Mouse (Mus musculus) CH12F3 (cell line): ENCODE measurements around the gene Mpc1.

Source experiments
- in situ Hi-C: fragments of 300-500 bp; cut with MboI; formaldehyde crosslinking; loops from 2 replicates; pipeline ENCODE4 v1.14.3; 2020; ENCODE audit warnings: low sequenced_read_pairs

Gene Mpc1

GRCm38 (mm10) chr17:8277266-8277665, 5.4 kb upstream of the Mpc1 start:
- in situ Hi-C loops = no loop called here

DNA sequence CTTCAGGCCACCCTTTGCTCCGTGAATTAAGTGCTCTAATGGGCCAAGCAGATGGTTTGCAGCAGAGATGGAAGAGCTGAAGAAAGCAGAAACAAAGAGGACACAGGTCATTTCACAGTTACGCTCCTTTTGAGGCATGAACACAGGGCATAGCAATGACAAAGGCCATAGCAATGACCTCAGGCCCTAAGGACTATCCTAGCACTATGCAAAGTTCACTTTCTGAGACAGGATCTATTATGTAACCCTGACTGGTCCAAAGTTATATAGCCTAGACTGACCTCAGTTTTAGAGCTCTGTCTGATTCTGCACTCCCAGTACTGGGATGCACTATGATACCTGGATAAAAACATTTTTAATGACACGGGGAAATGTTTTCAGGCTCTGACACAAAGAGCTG, 4.3 kb upstream of the Mpc1 start:
- in situ Hi-C loops = no loop called here

GRCm38 (mm10) chr17:8283526-8284253, 986 bp downstream of the Mpc1 start:
- in situ Hi-C loops = no loop called here

GRCm38 (mm10) chr17:8284254-8284661, 1.6 kb downstream of the Mpc1 start:
- in situ Hi-C loops = no loop called here

DNA sequence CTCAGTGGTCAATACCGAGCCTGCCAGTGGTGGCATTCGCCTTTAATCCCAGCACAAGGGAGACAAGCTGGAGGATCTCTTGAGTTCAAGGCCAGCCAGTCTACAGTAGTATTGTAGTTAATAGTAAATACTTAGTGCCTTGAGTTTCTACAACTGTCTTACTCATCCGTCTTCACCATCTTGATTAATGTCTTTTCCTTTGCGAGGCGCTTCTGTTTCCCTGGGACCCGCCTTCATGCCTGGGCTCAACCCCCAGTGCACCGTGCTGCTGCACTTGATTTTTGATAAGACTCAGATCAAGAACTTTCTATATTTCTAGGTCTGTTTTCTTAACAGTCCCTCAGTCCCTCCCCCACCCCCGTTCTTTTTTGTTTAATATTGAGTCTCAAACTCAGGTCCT, 2.4 kb downstream of the Mpc1 start:
- in situ Hi-C loops = no loop called here

DNA sequence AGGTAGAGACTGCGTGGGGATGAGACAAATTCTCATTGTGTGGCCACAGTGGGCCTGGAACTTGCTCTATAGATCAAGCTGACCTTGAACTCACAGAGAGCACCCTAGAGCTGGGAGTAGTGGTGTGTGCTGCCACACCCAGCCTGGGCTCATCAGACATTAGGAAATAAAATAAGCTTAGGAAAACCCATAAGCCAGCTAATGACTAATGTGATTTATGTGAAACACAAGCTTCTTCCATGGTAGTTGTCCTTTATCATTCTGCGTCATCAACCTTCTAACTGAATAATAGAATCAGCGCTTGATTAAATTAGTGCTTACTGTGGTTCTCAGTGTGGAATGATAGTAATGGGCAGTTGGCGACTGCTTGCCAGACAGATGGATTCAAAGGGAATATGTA, 4.3 kb downstream of the Mpc1 start:
- in situ Hi-C loops = no loop called here

DNA sequence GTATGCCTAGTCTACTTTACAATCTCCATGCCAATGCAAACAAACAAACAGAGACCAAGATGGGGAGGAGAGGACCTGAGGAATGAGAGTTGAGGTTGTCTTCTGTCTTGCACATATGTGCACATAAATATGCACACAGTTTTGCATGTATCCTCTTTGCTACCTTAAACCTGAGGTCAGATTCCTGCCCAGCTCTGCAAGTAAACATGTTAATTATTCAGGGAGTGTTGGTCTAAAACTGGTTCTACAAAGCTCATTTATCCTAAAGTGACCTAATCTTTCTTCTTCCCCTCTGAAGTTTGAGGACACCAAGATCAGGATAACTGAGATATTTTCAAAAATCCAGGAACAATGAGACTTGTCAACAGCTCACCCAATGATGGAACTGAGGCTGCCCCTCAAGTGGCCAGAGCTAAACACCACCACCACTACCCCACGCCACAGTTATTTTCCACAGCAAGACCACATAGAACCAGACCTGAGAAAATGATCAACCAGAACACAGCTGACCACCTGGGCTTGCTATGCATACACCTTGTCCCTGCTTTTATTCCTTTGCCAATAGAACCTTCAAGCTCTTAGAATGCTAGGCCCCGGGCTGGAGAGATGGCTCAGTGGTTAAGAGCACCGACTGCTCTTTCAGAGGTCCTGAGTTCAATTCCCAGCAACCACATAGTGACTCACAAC, 7.4 kb downstream of the Mpc1 start:
- in situ Hi-C loops = no loop called here

- in situ Hi-C loops = no loop called here
Measured at GRCm38 (mm10) chr17:8290736-8291135, 8.0 kb downstream of the Mpc1 start.

- in situ Hi-C loops = no loop called here
Measured at GRCm38 (mm10) chr17:8295825-8296224, 13.1 kb downstream of the Mpc1 start.

GRCm38 (mm10) chr17:8296313-8296844, 13.7 kb downstream of the Mpc1 start:
- in situ Hi-C loops = no loop called here

DNA sequence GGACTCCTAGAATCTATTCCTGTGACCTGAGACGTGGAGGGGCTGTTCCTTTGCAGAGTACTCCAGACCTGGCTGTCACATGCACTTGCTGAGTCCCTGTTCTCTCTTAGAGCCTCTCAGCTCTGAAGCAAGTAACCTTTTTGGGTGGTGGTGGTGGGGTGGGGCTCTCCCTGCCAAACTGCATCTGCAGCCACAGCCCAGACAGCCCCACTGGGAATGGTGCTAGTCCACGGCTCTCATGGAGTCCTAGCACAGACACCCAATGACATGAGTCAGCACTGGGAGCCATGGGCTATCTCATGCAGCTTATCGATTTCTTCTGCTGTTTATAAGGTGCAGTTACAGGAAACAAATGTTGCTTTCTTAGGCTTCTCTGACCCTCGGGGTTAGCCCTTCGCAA, 15.0 kb downstream of the Mpc1 start:
- in situ Hi-C loops = no loop called here

DNA sequence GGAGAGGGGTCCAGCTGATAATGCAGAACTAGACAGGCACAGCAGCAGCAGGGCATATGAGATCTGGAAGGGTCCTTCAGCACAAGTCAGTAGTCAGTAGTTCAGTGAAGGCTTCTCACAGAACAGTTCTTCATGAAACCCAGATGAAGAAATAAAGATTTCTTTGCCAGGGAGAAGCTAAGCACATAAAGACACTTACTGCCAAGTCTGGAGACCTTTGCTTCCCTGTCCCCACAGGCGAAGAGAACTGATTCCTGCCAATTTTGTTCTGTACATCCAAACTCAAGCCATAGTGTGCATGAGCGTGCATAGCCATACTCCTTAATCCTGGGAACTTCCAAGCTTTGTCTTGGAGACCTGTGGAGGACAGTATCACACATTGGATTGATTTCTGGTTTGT, 15.6 kb downstream of the Mpc1 start:
- in situ Hi-C loops = no loop called here

- in situ Hi-C loops = no loop called here
Measured at GRCm38 (mm10) chr17:8299524-8299923, 16.8 kb downstream of the Mpc1 start.

DNA sequence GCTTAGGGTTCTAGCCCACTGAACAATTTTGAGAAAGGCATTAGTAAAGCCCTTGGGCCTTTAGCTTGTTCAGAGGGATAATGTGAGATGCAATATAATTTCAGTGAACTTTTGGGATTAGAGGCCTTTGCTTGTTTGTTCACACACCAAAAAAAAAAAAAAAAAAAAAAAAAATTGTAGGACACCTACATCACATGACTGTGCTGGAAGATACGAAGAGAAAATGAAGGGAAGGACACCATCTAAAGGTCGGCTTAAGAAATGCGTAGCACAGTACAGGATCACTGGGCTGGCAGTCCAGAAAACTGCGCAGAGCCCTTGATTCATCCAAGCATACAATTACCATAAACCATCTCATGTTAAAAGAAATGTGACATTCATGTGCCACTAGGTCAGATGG, 18.8 kb downstream of the Mpc1 start:
- in situ Hi-C loops = no loop called here

- in situ Hi-C loops = no loop called here
Measured at GRCm38 (mm10) chr17:8302772-8303438, 20.2 kb downstream of the Mpc1 start.

DNA sequence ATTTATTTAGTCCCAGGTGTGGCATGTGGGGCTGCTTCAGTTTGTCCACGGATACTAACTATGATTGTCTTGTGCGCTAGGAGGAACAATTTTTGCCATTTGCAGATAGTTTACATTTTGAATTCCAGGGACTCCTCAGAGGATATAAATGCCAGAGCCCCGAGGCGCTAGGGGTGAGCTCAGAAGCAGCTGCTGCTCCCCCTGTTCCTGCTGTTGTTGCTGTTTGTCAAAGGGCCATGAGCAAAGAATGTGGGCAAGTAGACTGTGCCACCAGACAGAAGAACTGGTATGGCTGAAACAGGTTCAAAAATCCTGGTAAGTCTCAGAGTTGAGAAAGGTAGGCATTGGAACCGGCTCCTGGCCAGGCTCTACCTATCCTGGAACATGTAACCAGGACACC, 21.0 kb downstream of the Mpc1 start:
- in situ Hi-C loops = no loop called here

GRCm38 (mm10) chr17:8305801-8306200, 23.1 kb downstream of the Mpc1 start:
- in situ Hi-C loops = no loop called here

DNA sequence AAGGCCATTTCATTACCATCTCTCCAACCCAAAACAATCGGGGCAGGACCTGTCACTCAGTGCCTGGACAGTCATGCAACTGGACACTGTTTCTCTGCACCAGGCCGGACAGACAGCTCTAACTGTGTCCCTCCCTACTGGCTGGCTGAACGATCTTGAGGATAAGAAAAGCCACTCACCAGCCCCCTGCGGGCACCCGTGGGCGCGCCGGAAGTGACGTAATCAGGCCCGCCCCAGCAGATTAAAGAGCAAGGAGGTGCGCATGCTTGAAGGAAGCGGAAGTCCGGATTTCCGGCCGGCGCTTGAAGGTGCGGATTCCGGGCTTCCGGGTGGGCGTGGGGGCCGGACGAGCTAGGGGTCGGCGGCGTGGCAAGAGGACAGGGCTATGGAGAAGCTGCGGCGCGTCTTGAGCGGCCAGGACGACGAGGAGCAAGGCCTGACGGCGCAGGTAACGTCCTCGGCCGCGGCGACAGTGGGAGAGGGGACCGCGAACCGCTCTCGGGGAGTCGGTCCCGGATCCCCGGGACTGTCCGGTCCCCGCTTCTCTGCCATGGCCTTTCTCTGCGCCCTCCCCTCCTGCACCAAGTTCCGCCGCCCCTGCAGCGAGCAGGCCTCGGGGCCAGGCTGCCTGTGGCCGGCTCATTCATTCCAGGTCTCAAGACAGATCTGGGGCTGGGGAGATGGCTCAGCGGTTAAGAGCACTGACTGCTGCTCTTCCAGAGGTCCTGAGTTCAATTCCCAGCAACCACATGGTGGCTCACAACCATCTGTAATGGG, 28.3 kb downstream of the Mpc1 start, which contains the start of gene Sft2d1:
Sft2d1 (plus strand) TSS at position 265 of the 777 bp plus-strand sequence.
- in situ Hi-C loops = no loop called here

DNA sequence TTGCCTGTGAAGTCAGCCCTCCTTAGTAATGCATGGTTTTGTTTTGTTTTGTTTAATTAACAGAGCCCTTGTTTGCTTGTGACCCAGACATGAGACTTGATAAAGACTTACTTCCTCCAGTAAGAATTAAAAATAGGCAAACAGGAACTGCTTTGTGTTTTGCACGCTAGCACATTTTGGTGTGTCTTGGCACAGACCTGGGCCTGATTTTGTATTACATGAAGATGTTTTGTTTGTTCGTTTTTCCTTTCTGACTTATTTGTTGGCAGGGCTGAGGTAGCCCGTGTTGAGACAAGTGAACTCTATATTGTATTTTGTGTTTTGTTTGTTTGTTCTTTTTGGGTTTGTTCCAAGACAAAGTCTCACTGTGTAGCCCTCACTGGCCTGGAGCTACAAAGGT, 29.0 kb downstream of the Mpc1 start:
- in situ Hi-C loops = no loop called here

- in situ Hi-C loops = no loop called here
Measured at GRCm38 (mm10) chr17:8313976-8314375, 31.3 kb downstream of the Mpc1 start.

DNA sequence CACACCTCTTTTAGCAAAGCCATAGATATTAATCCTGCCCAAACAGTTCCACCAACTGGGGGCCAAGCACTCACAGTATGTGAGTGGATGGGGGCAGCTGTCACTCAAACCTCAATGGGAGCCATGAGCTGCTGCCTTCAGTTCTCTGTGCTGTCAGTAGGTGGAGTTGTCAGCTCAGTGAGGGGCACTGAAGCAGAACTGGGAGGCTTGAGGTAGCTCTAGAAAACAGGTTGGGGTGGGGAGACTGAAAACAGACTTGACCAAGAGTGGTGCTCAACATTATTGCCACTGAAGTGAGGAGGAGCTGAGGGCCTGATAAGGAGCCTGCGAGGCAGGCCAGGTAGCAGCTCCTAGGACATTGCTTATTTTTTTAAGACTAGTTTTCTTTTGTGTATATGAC, 33.5 kb downstream of the Mpc1 start:
- in situ Hi-C loops = no loop called here
